Comparison of ENCODE assay signal across 15 mouse cellular contexts in genomic region chr12:8864830-8865229, GRCm38 (mm10). TPM values are rescaled to one million over a fixed set of nuclear protein-coding genes. Genes with fewer than 3 reads are reported as not detected.
DNase-seq lines count a peak whose midpoint lies in the region; ATAC-seq and TF ChIP-seq lines count a peak whose summit lies in the region.
"Had no signal": no experiment of that assay in that cellular context is flagged by ENCODE, and none has a peak within 500 bp of the region (broad histone marks: within the 10 kb centered on the region; RNA-seq: fewer than 3 reads in every experiment).

No protein-coding gene starts in this region.

- peak overlapping the region; percentile 12; the same call in 1 of the 2 replicates for H3K27ac ChIP-seq in embryonic fibroblast, embryonic 13.5 days (ENCODE audit: insufficient read depth, low read length)
- H3K27ac ChIP-seq: hindbrain, embryonic 12.5 days; midbrain, embryonic 10.5 days; stomach, embryonic 15.5 days had no signal

- peak; percentile 25 to 40 for DNase-seq in heart, adult 18-20 months
- no peak for DNase-seq in heart, postnatal 14 days
- peak; percentile 23 for DNase-seq in MEL-GATA-1-ER (ENCODE audit: extremely low read depth, low read depth)
- DNase-seq in embryo, embryonic 11 days, result no peak
- no peak for DNase-seq in cerebellum, adult 11 months
- DNase-seq: kidney, adult 9 months; left cerebral cortex, postnatal 4 days; thymus, postnatal 4 days had no signal

- TF ChIP-seq CTCF in embryonic fibroblast, embryonic 13.5 days (IDR thresholded peaks at IDR 0.05; ENCODE audit: borderline replicate concordance, insufficient read depth, low read length), result no peak

- TF ChIP-seq POLR2A in embryonic fibroblast, embryonic 13.5 days (IDR thresholded peaks at IDR 0.05; ENCODE audit: low read depth, low read length), result no peak

- intact Hi-C loops in heart, postnatal 14 days (cut with DNase I), result no loop called here

- peaks cover 13% of the 10 kb centered on the region; the same call in 1 of the 2 replicates for H3K4me1 ChIP-seq in embryonic fibroblast, embryonic 13.5 days (ENCODE audit: control insufficient read depth, insufficient read depth, low read length)
- H3K4me1 ChIP-seq: hindbrain, embryonic 12.5 days had no signal

- peak; percentile 90 for ATAC-seq in megakaryocyte progenitor cell, adult 5-6 weeks (replicated peaks; ENCODE audit: poor library complexity)
- no peak for ATAC-seq in CD4-positive, CD25-positive, alpha-beta regulatory T cell, adult 4 months

- no peak overlapping the region for H3K4me3 ChIP-seq in embryonic fibroblast, embryonic 13.5 days (ENCODE audit: insufficient read depth, low read length)
- H3K4me3 ChIP-seq: erythroblast, embryonic 14.5 days; hindbrain, embryonic 12.5 days; midbrain, embryonic 10.5 days; stomach, embryonic 15.5 days had no signal

RNA-seq across cellular contexts. Expression of gene Laptm4a, which starts 56.6 kb away (rescaled TPM):
- 100 to 1,000 TPM; 366 to 407 TPM for total RNA-seq in heart, adult 18-20 months (2021)
- 100 to 1,000 TPM; 325 to 358 TPM for total RNA-seq in heart, postnatal 14 days (2021)
- polyA plus RNA-seq in embryonic fibroblast, embryonic 13.5 days (2011; ENCODE audit: insufficient read length, low read depth, missing spikeins), result 780 and 861 TPM in 2 replicates
- 73.2 and 76.6 TPM in 2 replicates for total RNA-seq in megakaryocyte progenitor cell, adult 5-6 weeks (2015)
- total RNA-seq in megakaryocyte progenitor cell, adult 5-6 weeks (2017), result 111 and 119 TPM in 2 replicates
- 100 to 1,000 TPM; 127 to 169 TPM for polyA plus RNA-seq in CD4-positive, CD25-positive, alpha-beta regulatory T cell, adult 4 months (2017; shearing (Covaris generic))

Comparison
In these comparisons a context has a peak if more than half of its experiments do, and no peak if none do; other contexts are left out.
1. DNase-seq: peak in heart, adult 18-20 months (2 of 2) and MEL-GATA-1-ER (single experiment); none in heart, postnatal 14 days (0 of 2), embryo, embryonic 11 days (single experiment) and cerebellum, adult 11 months (single experiment).